Mouse (Mus musculus) gastrocnemius, adult 2 months (tissue): ENCODE measurements around the gene Ezh1. TPM values are rescaled to one million over a fixed set of nuclear protein-coding genes. Genes with fewer than 3 reads are reported as not detected.
A peak's percentile ranks its signal among the peaks of the same experiment; 100 is the strongest.
"Not testable (repeated sequence)": the region's sequence is repeated elsewhere in the genome, so short reads cannot be mapped to it uniquely, and the experiment has no call there.

Experiments
- DNase-seq: peaks from one replicate; pipeline ENCODE4 v3.0.0; 2022
- H3K27ac ChIP-seq: fragments of 200-600 bp; 2 replicates; pipeline ENCODE4 v1.8.1; 2022; ENCODE audit warnings: mild to moderate bottlenecking
- H3K4me3 ChIP-seq: fragments of 200-600 bp; 2 replicates; pipeline ENCODE4 v1.8.1; 2022; ENCODE audit warnings: mild to moderate bottlenecking, moderate library complexity
- CTCF ChIP-seq: fragments of 200-600 bp; IDR thresholded peaks from 2 replicates; pipeline ENCODE4 v1.8.1; 2022; ENCODE audit warnings: antibody characterized with exemption, mild to moderate bottlenecking, moderate library complexity
- intact Hi-C: fragments of 180-260 bp; cut with DNase I; formaldehyde crosslinking; loops from one replicate; pipeline ENCODE4 v1.15.1; 2025
- total RNA-seq, 2 experiments: library from RNA; stranded (reverse); gene quantifications; 2 replicates each; pipeline ENCODE4 v1.2.3; 2021

Gene Ezh1
- total RNA-seq, 2 experiments from 2014 or later = 25.9 to 26.3 TPM

DNA sequence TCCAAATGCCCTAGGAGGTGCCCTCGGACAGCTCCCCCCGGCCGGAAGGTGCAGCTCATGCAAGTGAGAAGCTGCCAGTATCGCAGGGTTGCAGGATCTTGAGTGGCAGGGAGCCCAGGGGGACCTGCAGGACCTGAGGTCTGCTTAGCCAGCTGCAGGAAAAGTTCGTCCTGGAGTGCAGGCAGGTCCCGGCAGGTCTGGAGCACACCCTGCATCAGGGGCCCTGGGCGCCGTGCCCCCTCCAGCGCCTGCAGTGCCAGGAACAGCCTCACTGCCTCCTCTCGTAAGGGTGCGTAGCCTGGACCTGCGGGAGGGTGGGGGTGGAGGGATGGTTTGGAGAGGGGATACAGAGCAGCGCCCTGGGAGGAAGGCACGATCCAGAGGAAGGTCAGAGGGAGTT is 59.9 kb downstream of the Ezh1 start:
- no peak overlapping the region for H3K4me3 ChIP-seq
- intact Hi-C loops = no loop called here
- DNase-seq = no peak
- no peak for TF ChIP-seq CTCF
- peak overlapping the region; percentile 99 for H3K27ac ChIP-seq

DNA sequence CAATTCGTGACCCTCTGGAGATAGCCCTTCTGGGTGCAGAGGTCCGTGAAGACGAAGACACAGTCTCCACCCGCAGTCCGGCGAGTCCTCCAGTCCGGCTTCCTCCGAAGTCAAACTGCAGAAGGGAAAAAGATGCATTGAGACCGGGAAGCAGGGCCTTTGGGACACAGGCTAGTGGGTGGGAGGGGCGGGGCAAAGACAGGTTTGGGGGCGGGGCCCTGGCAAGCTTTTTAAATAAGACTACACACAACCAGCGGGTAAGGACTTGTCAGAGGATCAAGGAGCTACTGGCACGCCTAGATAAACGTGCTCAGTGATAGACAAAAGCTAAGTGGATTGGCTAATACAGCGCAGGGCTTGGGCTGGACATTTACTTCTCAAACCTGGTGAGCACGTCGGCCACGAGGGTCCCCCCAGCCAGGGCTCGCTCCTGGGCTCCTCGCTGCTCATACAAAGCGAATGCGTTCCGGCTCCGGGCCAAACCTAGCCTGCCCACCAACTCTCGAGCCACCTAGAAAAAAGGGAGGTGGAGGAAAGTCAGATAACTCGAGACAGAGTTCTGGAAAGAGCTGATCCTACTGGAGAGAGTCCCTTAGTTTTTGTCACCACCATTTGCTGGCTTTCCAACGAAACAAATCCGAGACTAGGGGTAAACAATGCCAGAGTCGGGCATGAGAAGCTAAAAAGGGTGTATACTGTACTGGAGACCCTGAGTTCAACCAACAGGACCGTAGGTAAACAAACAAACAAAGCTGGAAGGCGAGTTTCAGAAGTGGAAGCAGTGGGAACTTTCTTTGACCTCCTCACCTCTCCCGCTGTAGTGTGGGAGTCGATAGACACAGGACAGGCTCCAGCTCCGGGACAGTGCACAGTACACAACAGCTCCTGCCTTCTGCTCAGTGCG is 61.3 kb downstream of the Ezh1 start:
- TF ChIP-seq CTCF = no peak
- H3K27ac ChIP-seq = peak overlapping the region; percentile 86
- DNase-seq = no peak
- intact Hi-C loops = no loop called here
- no peak overlapping the region for H3K4me3 ChIP-seq

DNA sequence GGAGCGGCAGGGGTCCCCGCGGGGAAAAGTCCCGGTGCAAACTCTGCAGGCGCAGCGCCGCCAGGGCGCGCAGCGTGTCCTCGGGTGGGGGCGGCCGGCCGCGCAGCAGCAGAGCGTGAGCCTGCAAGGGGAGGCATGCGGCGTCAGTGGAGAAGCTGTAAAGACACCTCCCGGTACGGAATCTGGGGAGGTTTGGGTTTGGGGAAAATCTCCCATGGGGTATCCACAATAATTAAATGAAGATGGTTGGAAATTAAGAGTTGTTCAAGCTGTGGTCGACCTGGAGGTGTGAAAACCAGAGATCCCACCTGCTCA is 62.0 kb downstream of the Ezh1 start:
- Histone ChIP-seq H3K4me3 (no peak overlapping the region; the same call in 1 of the 2 replicates), H3K27ac (peak overlapping the region; percentile 86)
- TF ChIP-seq CTCF = no peak
- DNase-seq = no peak
- intact Hi-C loops = no loop called here

DNA sequence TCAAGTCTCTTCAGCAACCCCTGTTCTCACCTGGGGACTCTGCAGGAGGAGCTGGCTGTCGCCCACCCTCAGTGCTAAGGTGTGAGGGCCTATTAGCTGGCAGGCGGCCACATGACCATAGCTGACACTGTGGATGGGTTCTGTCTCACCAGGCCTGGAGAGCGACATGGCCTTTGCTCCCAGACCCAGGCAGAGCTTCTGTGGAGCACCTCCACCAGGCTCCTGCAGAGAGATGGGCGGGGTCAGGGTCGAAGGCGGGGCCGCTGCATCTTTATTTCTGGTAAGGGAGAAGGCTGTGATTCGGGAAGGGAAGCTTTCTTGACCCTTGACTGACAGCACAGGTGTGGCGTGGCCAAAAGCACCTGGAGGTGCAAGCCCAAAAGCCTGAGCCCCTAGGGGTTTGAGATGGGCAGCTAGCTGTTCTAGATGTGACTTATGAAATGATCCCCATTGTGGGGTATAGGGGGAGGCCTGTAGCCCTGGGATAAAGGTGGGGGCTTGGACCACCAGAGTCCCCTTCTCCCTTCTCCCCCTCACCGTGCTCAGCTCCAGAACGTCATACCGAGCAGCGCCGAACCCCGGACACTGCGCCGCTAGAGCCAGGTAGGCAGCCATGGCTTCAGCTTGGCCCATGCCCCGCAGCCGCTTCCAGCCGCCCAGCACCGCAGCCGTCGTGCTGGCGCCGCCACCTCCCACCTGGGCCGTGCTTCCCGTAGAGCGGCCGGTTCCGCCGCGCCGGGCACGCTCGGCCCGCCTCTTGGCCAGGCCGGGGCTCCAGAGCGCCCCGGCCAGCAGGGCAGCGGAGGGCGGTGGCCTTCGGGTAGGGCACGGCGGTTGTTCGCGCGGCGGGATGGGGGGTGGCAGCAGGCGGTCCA is 62.5 kb downstream of the Ezh1 start:
- intact Hi-C loops = no loop called here
- DNase-seq = peak; percentile 57
- H3K27ac ChIP-seq = peak overlapping the region; percentile 86
- peak overlapping the region; percentile 28 for H3K4me3 ChIP-seq
- no peak for TF ChIP-seq CTCF

DNA sequence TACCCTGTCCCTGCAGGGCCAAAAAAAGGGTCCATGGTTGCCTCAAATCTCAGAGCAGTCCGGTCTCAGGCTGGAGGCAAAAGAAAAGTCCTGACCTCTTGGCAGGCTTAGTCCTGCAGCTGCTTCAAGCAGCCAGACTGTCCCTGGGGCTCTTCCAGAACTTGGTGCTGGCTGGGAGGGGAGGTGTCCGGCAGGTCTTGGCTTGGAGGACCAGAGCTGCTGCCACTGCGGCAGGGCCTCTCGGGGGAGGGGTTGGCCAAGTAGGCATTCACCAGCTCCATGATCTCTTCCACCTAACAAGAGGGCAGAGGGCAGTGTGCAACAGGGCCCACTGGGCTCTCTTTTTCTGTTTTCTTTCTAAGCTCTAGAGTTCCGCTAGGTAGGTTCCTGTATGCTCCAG is 63.5 kb downstream of the Ezh1 start:
- DNase-seq = peak; percentile 94
- peak overlapping the region; percentile 48 for H3K4me3 ChIP-seq
- intact Hi-C loops = no loop called here
- no peak for TF ChIP-seq CTCF
- peak overlapping the region; percentile 86 for H3K27ac ChIP-seq

DNA sequence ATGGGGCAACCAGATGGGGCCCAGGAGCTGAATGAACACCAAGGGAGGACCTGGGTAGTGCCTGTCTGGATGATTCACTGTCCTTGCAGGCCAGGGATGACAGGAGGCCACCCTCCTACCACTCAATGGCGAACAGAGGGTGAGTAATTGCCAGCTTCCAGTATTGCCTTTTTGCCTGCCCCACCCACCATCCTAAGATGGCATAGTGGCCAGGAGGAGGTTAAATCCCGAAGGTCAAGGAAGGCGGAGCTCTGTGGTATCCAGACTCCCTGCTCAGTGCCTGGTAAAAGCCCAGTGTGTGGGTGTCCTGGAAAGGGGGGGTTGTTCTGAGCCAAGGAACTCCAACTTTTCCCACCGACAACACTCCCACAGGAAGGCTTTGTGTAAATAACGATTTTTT is 64.0 kb downstream of the Ezh1 start:
- DNase-seq = no peak
- TF ChIP-seq CTCF = no peak
- Histone ChIP-seq H3K27ac (peak overlapping the region; percentile 86), H3K4me3 (peak overlapping the region; percentile 48)
- intact Hi-C loops = no loop called here

DNA sequence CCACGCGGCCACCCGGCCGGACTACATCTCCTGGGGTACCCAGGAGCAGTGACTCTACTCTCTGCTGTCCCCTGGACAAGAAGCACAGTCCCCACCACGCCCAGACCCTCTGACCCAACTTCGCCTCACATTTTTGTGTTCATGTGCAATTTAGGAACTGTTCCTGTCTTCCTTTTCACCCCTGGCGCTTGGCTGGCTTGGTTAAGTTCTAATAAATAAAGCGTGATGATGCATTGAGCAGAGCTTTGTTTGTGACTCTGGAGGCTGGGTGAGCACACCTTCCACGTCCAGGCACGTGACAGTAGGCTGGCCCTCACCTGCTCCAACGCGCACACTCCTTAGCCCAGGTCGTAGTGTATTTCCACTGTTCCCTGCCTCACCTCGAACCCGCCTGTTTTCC is 64.7 kb downstream of the Ezh1 start:
- no peak for TF ChIP-seq CTCF
- DNase-seq = no peak
- intact Hi-C loops = no loop called here
- H3K27ac ChIP-seq = peak overlapping the region; percentile 86
- H3K4me3 ChIP-seq = peak overlapping the region; percentile 48; the same call in 1 of the 2 replicates

DNA sequence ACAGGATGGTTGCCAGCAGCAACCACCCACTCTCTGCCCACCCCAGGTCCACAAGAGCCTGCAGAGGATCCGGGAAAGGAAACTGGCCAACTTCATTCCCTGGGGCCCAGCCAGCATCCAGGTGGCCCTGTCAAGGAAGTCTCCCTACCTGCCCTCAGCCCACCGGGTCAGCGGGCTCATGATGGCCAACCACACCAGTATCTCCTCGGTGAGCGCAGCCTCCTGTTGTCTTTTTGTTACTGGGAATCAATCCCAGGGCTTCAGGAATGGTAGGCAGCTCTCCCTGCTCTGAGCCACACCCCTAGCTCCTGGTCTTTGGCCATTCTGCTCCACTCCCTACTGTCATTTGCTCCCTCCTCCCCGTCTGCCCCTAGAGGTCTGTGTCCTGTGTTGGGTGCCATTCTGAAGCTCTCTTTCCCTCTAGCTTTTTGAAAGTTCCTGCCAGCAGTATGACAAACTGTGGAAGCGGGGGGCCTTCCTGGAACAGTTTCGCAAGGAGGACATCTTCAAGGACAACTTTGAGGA is 65.2 kb downstream of the Ezh1 start:
- H3K27ac ChIP-seq, H3K4me3 ChIP-seq, DNase-seq, intact Hi-C loops: not testable (repeated sequence)

DNA sequence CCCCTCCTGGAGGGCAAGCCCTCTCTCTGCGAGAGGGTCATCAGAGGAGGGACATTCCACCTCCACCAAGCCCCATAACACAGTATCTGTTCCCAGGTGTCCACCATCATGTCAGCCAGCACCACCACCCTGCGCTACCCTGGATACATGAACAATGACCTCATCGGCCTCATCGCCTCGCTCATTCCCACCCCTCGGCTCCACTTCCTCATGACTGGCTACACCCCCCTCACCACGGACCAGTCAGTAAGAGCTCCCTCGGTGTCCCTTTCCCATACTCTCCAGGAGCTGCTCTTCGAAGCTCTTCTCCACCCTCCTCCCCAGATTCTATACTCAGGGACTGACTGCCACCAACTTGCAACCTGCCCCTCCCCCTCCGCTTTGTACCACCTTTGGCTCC is 66.1 kb downstream of the Ezh1 start:
- intact Hi-C loops, H3K4me3 ChIP-seq, DNase-seq, H3K27ac ChIP-seq: not testable (repeated sequence)

DNA sequence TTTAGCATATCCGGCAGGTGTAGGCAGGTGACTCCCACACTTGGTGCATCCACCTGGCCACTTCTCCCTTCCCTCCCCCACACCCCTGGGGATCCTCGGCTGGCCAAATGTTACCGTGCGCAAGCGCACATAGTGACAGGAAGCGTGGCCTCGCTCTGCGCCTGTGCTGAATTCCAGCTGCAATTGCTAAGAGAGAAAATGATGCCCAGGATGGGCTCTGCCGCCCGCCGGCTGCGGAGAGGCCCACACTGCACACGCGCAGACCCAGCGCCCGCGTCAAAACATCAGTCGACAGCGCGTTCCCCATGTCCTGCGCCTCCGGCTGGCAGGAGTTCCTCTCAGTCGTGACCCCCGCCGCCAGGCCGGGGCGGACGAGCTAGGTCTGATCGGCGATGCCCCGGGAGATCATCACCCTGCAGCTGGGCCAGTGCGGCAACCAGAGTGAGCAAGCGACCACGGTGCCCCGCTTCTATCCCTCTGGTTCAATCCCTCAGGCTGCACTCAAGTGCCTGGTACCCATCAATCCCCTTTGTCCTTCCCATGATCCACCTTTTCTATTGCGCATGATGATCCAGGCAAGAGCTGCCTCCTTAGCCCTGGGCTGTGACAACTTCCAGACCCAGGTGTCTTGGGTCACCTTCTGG is 70.4 kb downstream of the Ezh1 start, which contains the start of gene Tubg2:
Gene Tubg2, plus strand, starts transcription at position 180 of the 644 bp plus-strand sequence.
- peak; percentile 73 for DNase-seq
- peak within 1 kb of the TSS; percentile 74 for H3K27ac ChIP-seq
- H3K4me3 ChIP-seq = peak within 1 kb of the TSS; percentile 72
- intact Hi-C loops = no loop called here
- TF ChIP-seq CTCF = no peak

DNA sequence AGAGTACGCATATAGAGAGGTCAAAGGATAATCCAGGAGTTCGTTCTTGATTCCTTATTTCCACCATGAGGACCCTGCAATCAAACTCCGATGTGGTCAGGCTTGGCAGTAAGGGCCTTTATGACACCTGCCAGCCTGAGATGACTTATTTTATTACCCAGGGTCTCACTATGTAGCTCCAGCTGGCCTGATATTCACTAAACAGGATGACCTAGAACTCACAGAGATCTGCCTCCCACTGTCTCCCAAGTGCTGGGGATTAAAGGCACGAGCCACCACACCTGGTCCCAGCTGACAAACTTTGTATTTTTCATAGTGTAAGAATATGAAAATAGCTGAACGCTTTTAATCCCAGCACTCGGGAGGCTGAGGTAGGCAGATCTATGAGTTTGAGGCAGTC is 71.1 kb downstream of the Ezh1 start:
- Histone ChIP-seq H3K4me3 (no peak overlapping the region), H3K27ac (no peak overlapping the region)
- TF ChIP-seq CTCF = no peak
- no peak for DNase-seq
- intact Hi-C loops = no loop called here

DNA sequence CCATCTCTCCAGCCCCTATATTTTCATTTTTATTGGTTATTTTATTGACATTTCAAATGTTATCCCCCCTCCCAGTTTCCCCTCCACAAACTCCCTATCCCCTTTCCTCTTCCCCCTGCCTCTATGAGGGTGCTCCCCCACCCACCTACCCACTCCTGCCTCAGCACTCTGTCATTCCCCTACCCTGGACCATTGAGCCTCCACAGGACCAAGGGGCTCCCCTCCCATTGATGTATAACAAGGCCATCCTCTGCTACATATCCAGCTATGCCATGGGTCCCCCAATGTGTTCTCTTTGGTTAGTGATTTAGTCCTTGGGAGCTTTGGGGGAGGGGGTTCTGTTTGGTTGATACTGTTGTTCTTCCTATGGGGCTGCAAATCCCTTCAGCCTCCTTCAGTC is 71.6 kb downstream of the Ezh1 start:
- intact Hi-C loops = no loop called here
- Histone ChIP-seq H3K4me3 (no peak overlapping the region), H3K27ac (no peak overlapping the region)
- no peak for DNase-seq
- no peak for TF ChIP-seq CTCF

DNA sequence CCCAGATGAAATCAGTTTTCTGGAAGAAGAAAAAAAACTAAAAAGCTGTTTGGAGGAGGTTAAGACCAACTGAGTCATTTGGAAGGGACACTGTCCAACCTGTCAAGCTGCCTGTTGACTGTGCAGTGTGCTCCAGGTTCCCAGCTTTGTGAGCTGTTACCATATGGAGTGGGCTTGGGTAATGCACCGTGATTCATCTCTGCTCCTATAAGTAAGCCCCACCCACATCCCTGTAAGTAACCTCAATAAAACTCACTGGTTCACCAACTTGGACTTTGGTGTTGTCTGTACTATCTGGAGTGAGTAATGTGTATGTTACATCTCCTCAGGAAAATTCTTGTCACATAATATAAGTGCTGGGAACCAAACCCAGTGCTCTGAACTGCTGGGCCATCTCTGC is 73.4 kb downstream of the Ezh1 start:
- intact Hi-C loops = no loop called here
- no peak for TF ChIP-seq CTCF

More for the DNA sequence above, 73.4 kb downstream of the Ezh1 start:
- Histone ChIP-seq H3K27ac (no peak overlapping the region), H3K4me3 (no peak overlapping the region)
- DNase-seq = no peak
